Comparison of ENCODE assay signal across 16 mouse cellular contexts in genomic region chr1:45756707-45757106, GRCm38 (mm10). TPM values are rescaled to one million over a fixed set of nuclear protein-coding genes. Genes with fewer than 3 reads are reported as not detected.
DNase-seq lines count a peak whose midpoint lies in the region; ATAC-seq and TF ChIP-seq lines count a peak whose summit lies in the region.
"Had no signal": no experiment of that assay in that cellular context is flagged by ENCODE, and none has a peak within 500 bp of the region (broad histone marks: within the 10 kb centered on the region; RNA-seq: fewer than 3 reads in every experiment).

No protein-coding gene starts in this region.

- H3K27me3 ChIP-seq in embryonic facial prominence, embryonic 13.5 days = no peaks in the 10 kb centered on the region
- H3K27me3 ChIP-seq in embryonic facial prominence, embryonic 10.5 days (replicated peaks; ENCODE audit: low read depth, poor library complexity, severe bottlenecking) = no peaks in the 10 kb centered on the region
- H3K27me3 ChIP-seq in intestine, embryonic 14.5 days (replicated peaks; ENCODE audit: control insufficient read depth, insufficient read depth, low read length) = no peaks in the 10 kb centered on the region
- H3K27me3 ChIP-seq in intestine, postnatal 0 days (replicated peaks; ENCODE audit: control insufficient read depth, insufficient read depth, low read length) = no peaks in the 10 kb centered on the region
- H3K27me3 ChIP-seq: hindbrain, embryonic 13.5 days; intestine, embryonic 15.5 days; neural tube, embryonic 12.5 days had no signal

- 0 out of 2 replicates have a peak, but pooled peaks have one; percentile 22 for TF ChIP-seq POLR2A in embryonic fibroblast, embryonic 13.5 days (IDR thresholded peaks at IDR 0.05; ENCODE audit: low read depth, low read length)

- H3K4me1 ChIP-seq in embryonic facial prominence, embryonic 13.5 days = peaks cover 26% of the 10 kb centered on the region
- H3K4me1 ChIP-seq in embryonic facial prominence, embryonic 10.5 days = peaks cover 21% of the 10 kb centered on the region
- H3K4me1 ChIP-seq in intestine, embryonic 14.5 days (replicated peaks; ENCODE audit: control insufficient read depth, insufficient read depth, low read length) = peaks cover 16% of the 10 kb centered on the region
- no peaks in the 10 kb centered on the region for H3K4me1 ChIP-seq in intestine, postnatal 0 days (replicated peaks; ENCODE audit: control insufficient read depth, insufficient read depth, low read length)
- H3K4me1 ChIP-seq in embryonic fibroblast, embryonic 13.5 days (ENCODE audit: control insufficient read depth, insufficient read depth, low read length) = peaks cover 8% of the 10 kb centered on the region; the same call in 1 of the 2 replicates
- H3K4me1 ChIP-seq: hindbrain, embryonic 13.5 days; neural tube, embryonic 12.5 days had no signal

- no peak for TF ChIP-seq CTCF in intestine, postnatal 0 days (IDR thresholded peaks at IDR 0.05; ENCODE audit: low read depth)
- TF ChIP-seq CTCF in embryonic fibroblast, embryonic 13.5 days (IDR thresholded peaks at IDR 0.05; ENCODE audit: borderline replicate concordance, insufficient read depth, low read length) = no peak

- H3K9me3 ChIP-seq in embryonic facial prominence, embryonic 13.5 days = 0 out of 2 replicates have a peak, but pooled peaks cover 7% of the 10 kb centered on the region
- H3K9me3 ChIP-seq in embryonic facial prominence, embryonic 10.5 days = no peaks in the 10 kb centered on the region
- no peaks in the 10 kb centered on the region for H3K9me3 ChIP-seq in intestine, embryonic 14.5 days (ENCODE audit: control insufficient read depth, low read length)
- H3K9me3 ChIP-seq in intestine, postnatal 0 days (ENCODE audit: control insufficient read depth) = no peaks in the 10 kb centered on the region
- H3K9me3 ChIP-seq: hindbrain, embryonic 13.5 days; intestine, embryonic 15.5 days; midbrain, embryonic 10.5 days; neural tube, embryonic 12.5 days had no signal

- H3K4me2 ChIP-seq in embryonic facial prominence, embryonic 13.5 days = no peak overlapping the region
- no peak overlapping the region for H3K4me2 ChIP-seq in intestine, embryonic 14.5 days (ENCODE audit: low read length)
- H3K4me2 ChIP-seq in intestine, postnatal 0 days (replicated peaks; ENCODE audit: low read depth) = no peak overlapping the region
- H3K4me2 ChIP-seq: hindbrain, embryonic 13.5 days; intestine, embryonic 15.5 days; neural tube, embryonic 12.5 days had no signal

- no peak overlapping the region for H3K9ac ChIP-seq in embryonic facial prominence, embryonic 13.5 days
- no peak overlapping the region for H3K9ac ChIP-seq in intestine, embryonic 14.5 days (ENCODE audit: low read length)
- H3K9ac ChIP-seq in intestine, postnatal 0 days (ENCODE audit: low read depth, low read length) = no peak overlapping the region
- H3K9ac ChIP-seq: hindbrain, embryonic 13.5 days; intestine, embryonic 15.5 days; neural tube, embryonic 12.5 days had no signal

- DNase-seq in embryonic facial prominence, embryonic 10.5 days (ENCODE audit: low spot score) = no peak
- DNase-seq in intestine, embryonic 14.5 days (ENCODE audit: low spot score) = no peak
- DNase-seq in 3134 (ENCODE audit: extremely low read depth, insufficient read length, low spot score) = peak; percentile 39
- no peak for DNase-seq in frontal cortex, postnatal 25 days (ENCODE audit: low spot score in 2 of 2)
- no peak for DNase-seq in adrenal gland, adult 8-10 months
- DNase-seq: cerebellum, postnatal 10 days; embryo, embryonic 11 days; layer of hippocampus, postnatal 36 days; thymus, postnatal 36 days had no signal

- H3K36me3 ChIP-seq in embryonic facial prominence, embryonic 13.5 days = no peaks in the 10 kb centered on the region
- H3K36me3 ChIP-seq in embryonic facial prominence, embryonic 10.5 days (replicated peaks) = no peaks in the 10 kb centered on the region
- no peaks in the 10 kb centered on the region for H3K36me3 ChIP-seq in intestine, embryonic 14.5 days (ENCODE audit: control insufficient read depth, insufficient read depth, low read length)
- no peaks in the 10 kb centered on the region for H3K36me3 ChIP-seq in intestine, postnatal 0 days (ENCODE audit: control insufficient read depth, insufficient read depth)
- H3K36me3 ChIP-seq: hindbrain, embryonic 13.5 days; intestine, embryonic 15.5 days; midbrain, embryonic 10.5 days; neural tube, embryonic 12.5 days had no signal

- H3K27ac ChIP-seq in embryonic facial prominence, embryonic 13.5 days = peak overlapping the region; percentile 57; the same call in 1 of the 2 replicates
- no peak overlapping the region for H3K27ac ChIP-seq in embryonic facial prominence, embryonic 10.5 days (replicated peaks)
- peak overlapping the region; percentile 73 for H3K27ac ChIP-seq in intestine, embryonic 14.5 days (ENCODE audit: low read depth)
- H3K27ac ChIP-seq in intestine, postnatal 0 days (ENCODE audit: low read depth, low read length) = no peak overlapping the region
- peak overlapping the region; percentile 100 for H3K27ac ChIP-seq in embryonic fibroblast, embryonic 13.5 days (ENCODE audit: insufficient read depth, low read length)
- H3K27ac ChIP-seq: hindbrain, embryonic 13.5 days; midbrain, embryonic 10.5 days; neural tube, embryonic 12.5 days had no signal

- H3K4me3 ChIP-seq in embryonic facial prominence, embryonic 13.5 days = no peak overlapping the region
- H3K4me3 ChIP-seq in embryonic facial prominence, embryonic 10.5 days = no peak overlapping the region
- H3K4me3 ChIP-seq in intestine, embryonic 14.5 days (ENCODE audit: low read depth, low read length) = no peak overlapping the region
- H3K4me3 ChIP-seq in intestine, postnatal 0 days (ENCODE audit: low read depth, low read length) = no peak overlapping the region
- no peak overlapping the region for H3K4me3 ChIP-seq in embryonic fibroblast, embryonic 13.5 days (ENCODE audit: insufficient read depth, low read length)
- H3K4me3 ChIP-seq: hindbrain, embryonic 13.5 days; intestine, embryonic 15.5 days; midbrain, embryonic 10.5 days; neural tube, embryonic 12.5 days had no signal

- ATAC-seq in embryonic facial prominence, embryonic 13.5 days (ENCODE audit: insufficient number of reproducible peaks, insufficient read depth, low FRiP score, low TSS enrichment, low read depth) = no peak
- ATAC-seq in intestine, embryonic 14.5 days (replicated peaks; ENCODE audit: low FRiP score, low TSS enrichment, low read depth) = no peak
- no peak for ATAC-seq in intestine, postnatal 0 days
- ATAC-seq: intestine, embryonic 15.5 days had no signal

RNA-seq across cellular contexts. Expression of gene Wdr75, which starts 38.3 kb away (rescaled TPM):
- polyA plus RNA-seq in embryonic facial prominence, embryonic 13.5 days (2015; fragmentation: Nextera tagmentation; extraction: Ambion mirVana) = 73.6 and 84.8 TPM in 2 replicates
- 96.0 and 103 TPM in 2 replicates for polyA plus RNA-seq in embryonic facial prominence, embryonic 10.5 days (2016; fragmentation: Nextera tagmentation; extraction: Ambion mirVana)
- polyA plus RNA-seq in intestine, embryonic 14.5 days (2014; fragmentation: Nextera tagmentation; extraction: Ambion mirVana) = 80.2 and 89.0 TPM in 2 replicates
- polyA plus RNA-seq in intestine, postnatal 0 days (2015; fragmentation: Nextera tagmentation; extraction: Ambion mirVana) = 24.3 and 25.3 TPM in 2 replicates
- 127 and 146 TPM in 2 replicates for polyA plus RNA-seq in embryonic fibroblast, embryonic 13.5 days (2011; ENCODE audit: insufficient read length, low read depth, missing spikeins)
- 10 to 100 TPM; 41.5 to 52.6 (median 46.2) TPM for total RNA-seq in adrenal gland, adult 8-10 months (2022)

Comparison
In these comparisons a context has a peak if more than half of its experiments do, and no peak if none do; other contexts are left out.
1. H3K27ac ChIP-seq: peak in embryonic facial prominence, embryonic 13.5 days (single experiment), intestine, embryonic 14.5 days (single experiment) and embryonic fibroblast, embryonic 13.5 days (single experiment); none in embryonic facial prominence, embryonic 10.5 days (single experiment) and intestine, postnatal 0 days (single experiment).